Mouse (Mus musculus) forebrain, embryonic 13.5 days (tissue): ENCODE data around the gene Vps54. TPM values are rescaled to one million over a fixed set of nuclear protein-coding genes. Genes with fewer than 3 reads are reported as not detected.

Source experiments
- ATAC-seq: fragments of 200-750 bp; cut with Nextera tagmentation; 2 replicates; pipeline ENCODE4 v1.8.0; 2017
- H3K27ac ChIP-seq: fragments of 300-500 bp; sonication (generic); 2 replicates; pipeline ENCODE4 v1.5.1; 2015; ENCODE audit warnings: inconsistent platforms, mild to moderate bottlenecking, moderate library complexity
- H3K27me3 ChIP-seq: fragments of 300-500 bp; sonication (generic); 2 replicates; pipeline ENCODE4 v1.6.1; 2015; ENCODE audit warnings: mild to moderate bottlenecking, inconsistent platforms
- H3K36me3 ChIP-seq: fragments of 300-500 bp; sonication (generic); 2 replicates; pipeline ENCODE4 v1.6.1; 2015; ENCODE audit warnings: mild to moderate bottlenecking, inconsistent platforms; ENCODE audit not compliant: poor library complexity, severe bottlenecking
- H3K4me1 ChIP-seq: fragments of 300-500 bp; sonication (generic); 2 replicates; pipeline ENCODE4 v1.6.1; 2015; ENCODE audit warnings: inconsistent platforms
- H3K4me2 ChIP-seq: fragments of 300-500 bp; sonication (generic); 2 replicates; pipeline ENCODE4 v1.6.1; 2015; ENCODE audit warnings: inconsistent platforms, mild to moderate bottlenecking, moderate library complexity
- H3K4me3 ChIP-seq: fragments of 300-500 bp; sonication (generic); 2 replicates; pipeline ENCODE4 v1.5.1; 2015; ENCODE audit warnings: mild to moderate bottlenecking, inconsistent platforms
- H3K9ac ChIP-seq: fragments of 300-500 bp; sonication (generic); 2 replicates; pipeline ENCODE4 v1.6.1; 2015; ENCODE audit warnings: mild to moderate bottlenecking, inconsistent platforms
- H3K9me3 ChIP-seq: fragments of 300-500 bp; sonication (generic); replicated peaks from 2 replicates; pipeline ENCODE4 v1.6.1; 2016; ENCODE audit warnings: inconsistent platforms
- WGBS: fragments of 180-500 bp; shearing (Covaris S2); methylation state at CpG from one replicate; pipeline ENCODE4 v1.1.7; 2015; 5-methylcytosine and 5-hydroxymethylcytosine counted together
- polyA plus RNA-seq: library from polyadenylated mRNA; unstranded; fragments of >200 nt; fragmentation: Nextera tagmentation; extraction: Ambion mirVana; gene quantifications from 2 replicates; pipeline ENCODE4 v1.2.1, GENCODE M21; 2015

The Vps54 gene
- polyA plus RNA-seq, 1 experiment from 2014 or later: 9.4 TPM

DNA sequence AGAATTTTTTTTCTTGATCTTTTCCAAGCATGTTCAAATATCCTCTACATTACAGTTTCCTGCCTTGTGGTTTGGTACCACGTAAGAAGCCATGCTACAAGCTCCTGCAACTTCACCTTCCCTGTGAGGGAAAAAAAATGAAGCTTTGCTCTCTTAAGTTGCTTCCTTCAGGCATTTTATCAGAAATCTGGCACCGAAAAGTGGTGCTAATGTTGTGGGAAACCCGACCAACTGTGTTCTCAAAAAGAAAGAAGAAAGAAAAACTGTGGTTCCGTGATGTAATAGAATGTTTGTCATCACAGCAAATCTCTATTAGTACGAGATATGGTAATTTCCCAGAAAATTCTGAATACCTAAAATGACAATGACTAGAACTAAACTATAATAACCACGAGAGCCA, 15.0 kb upstream of the Vps54 start:
- H3K27ac ChIP-seq: no peak overlapping the region
- H3K4me2 ChIP-seq: no peak overlapping the region
- H3K36me3 ChIP-seq: no peaks in the 10 kb centered on the region
- no peak overlapping the region for H3K9ac ChIP-seq
- H3K9me3 ChIP-seq: no peaks in the 10 kb centered on the region
- H3K4me1 ChIP-seq: no peaks in the 10 kb centered on the region
- WGBS: 86% methylated on average over 6 of the region's 6 CpGs
- no peak overlapping the region for H3K4me3 ChIP-seq
- no peaks in the 10 kb centered on the region for H3K27me3 ChIP-seq
- ATAC-seq: no peak

DNA sequence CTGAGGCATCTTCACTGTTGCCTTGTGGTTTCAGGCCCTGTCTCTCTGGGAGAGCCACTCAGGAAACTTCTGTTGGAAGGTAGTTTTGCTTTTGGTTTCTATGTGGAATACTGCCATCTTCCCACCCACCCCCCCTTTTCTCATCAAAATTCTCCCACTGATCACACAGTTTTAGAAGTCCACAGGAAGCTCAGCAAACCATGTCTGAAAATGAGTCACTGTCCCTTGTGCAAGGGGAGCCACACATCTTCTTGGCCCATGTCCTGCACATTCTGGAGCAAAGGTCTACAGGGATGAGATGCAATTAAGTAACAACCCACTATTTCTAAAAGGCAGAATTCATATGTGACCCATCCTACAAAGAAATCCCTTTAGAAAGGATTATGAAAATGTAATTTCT, 14.6 kb upstream of the Vps54 start:
- Histone ChIP-seq H3K4me3 (no peak overlapping the region), H3K9me3 (no peaks in the 10 kb centered on the region), H3K27me3 (no peaks in the 10 kb centered on the region), H3K9ac (no peak overlapping the region), H3K4me2 (no peak overlapping the region), H3K27ac (no peak overlapping the region), H3K4me1 (no peaks in the 10 kb centered on the region), H3K36me3 (no peaks in the 10 kb centered on the region)
- ATAC-seq: no peak

DNA sequence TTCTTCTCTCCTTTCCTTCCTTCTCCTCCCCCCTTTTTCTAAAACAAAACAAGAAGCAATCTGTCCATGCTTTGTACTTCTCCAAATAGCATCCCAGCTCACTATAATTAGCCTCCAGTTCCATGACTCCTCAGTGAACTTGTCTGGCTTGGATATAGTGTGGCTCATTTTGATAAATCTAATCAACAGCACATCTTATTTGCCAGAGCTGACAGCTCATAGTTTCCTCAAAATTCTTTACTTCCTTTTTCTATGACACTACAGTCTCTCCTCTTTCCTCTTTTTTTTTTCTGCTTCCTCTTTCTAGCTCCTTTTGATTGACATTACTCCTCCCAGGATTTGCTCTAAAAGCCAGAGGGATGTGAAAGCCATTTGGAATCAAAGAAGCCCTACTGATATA, 14.1 kb upstream of the Vps54 start:
- no peak overlapping the region for H3K4me3 ChIP-seq
- H3K4me1 ChIP-seq: no peaks in the 10 kb centered on the region
- H3K36me3 ChIP-seq: no peaks in the 10 kb centered on the region
- no peak overlapping the region for H3K27ac ChIP-seq
- H3K9me3 ChIP-seq: no peaks in the 10 kb centered on the region
- no peak for ATAC-seq
- H3K27me3 ChIP-seq: no peaks in the 10 kb centered on the region
- H3K9ac ChIP-seq: no peak overlapping the region
- no peak overlapping the region for H3K4me2 ChIP-seq

DNA sequence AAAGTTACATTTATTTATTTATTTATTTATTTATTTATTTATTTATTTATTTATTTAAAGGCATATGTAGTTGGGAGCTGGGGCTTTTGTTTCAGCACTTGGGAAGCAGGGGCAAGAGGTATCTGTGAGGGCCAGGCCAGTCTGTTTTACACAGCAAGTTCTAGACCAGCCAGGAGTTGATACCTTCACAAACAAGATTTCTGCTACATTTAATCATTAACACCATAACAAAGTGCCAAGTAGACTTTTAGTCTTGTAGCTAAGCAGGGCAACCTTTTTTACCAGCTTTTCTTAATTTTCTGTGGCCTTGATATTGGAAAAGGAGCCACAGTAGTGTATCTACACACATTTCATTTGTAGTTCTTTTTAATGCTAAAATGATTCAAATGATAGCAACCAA, 3.7 kb upstream of the Vps54 start:
- ATAC-seq: no peak
- no peak overlapping the region for H3K9ac ChIP-seq
- no peak overlapping the region for H3K4me3 ChIP-seq
- no peaks in the 10 kb centered on the region for H3K27me3 ChIP-seq
- H3K27ac ChIP-seq: no peak overlapping the region
- peaks cover 9% of the 10 kb centered on the region for H3K4me1 ChIP-seq
- no peaks in the 10 kb centered on the region for H3K36me3 ChIP-seq
- H3K4me2 ChIP-seq: no peak overlapping the region
- H3K9me3 ChIP-seq: no peaks in the 10 kb centered on the region

DNA sequence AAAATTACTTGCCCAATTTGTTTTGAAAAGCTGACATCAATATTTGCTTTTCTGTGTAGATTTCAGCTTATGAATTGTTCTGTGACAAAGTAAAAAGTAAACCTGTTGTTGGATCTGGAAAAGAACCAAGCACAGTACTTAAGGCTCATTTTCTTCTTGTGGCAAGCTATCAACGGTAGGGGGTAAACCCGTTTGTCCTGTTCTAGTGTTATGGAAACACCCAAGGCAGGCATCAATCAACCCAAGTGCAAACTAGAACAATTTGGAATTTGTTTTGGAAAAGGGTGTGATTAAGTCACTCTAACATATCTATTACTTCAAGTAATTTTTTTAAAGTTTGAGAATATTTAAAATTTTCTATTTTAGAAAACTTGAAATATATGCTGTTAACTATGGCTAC, 3.3 kb upstream of the Vps54 start:
- Histone ChIP-seq H3K27me3 (no peaks in the 10 kb centered on the region), H3K4me2 (no peak overlapping the region), H3K9ac (no peak overlapping the region), H3K4me1 (peaks cover 12% of the 10 kb centered on the region), H3K36me3 (no peaks in the 10 kb centered on the region), H3K4me3 (no peak overlapping the region), H3K9me3 (no peaks in the 10 kb centered on the region), H3K27ac (no peak overlapping the region)
- 59% methylated on average over 2 of the region's 2 CpGs for WGBS
- no peak for ATAC-seq

DNA sequence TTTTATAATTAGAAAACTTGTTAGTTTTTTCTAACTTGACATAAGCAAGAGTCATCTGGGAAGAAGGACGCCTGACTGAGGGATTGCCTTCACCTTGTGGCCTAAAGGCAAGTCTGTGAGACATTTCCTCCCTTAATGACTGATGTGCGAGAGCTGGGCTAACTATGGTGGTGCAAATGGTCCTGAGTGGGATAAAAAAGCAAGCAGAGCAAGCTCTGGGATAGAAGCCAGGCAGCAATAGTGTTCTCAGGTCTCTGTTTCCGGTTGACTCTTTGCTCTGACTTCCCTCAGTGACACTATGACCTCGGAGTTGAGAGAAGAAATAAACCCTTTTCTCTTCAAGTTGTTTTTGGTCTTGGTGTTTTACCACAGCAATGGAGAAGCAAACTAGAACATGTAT, 2.1 kb upstream of the Vps54 start:
- Histone ChIP-seq H3K4me3 (no peak overlapping the region), H3K36me3 (no peaks in the 10 kb centered on the region), H3K9ac (no peak overlapping the region), H3K4me1 (peaks cover 17% of the 10 kb centered on the region), H3K9me3 (no peaks in the 10 kb centered on the region), H3K27ac (no peak overlapping the region), H3K4me2 (no peak overlapping the region), H3K27me3 (no peaks in the 10 kb centered on the region)
- 88% methylated on average over 4 of the region's 4 CpGs for WGBS
- no peak for ATAC-seq

DNA sequence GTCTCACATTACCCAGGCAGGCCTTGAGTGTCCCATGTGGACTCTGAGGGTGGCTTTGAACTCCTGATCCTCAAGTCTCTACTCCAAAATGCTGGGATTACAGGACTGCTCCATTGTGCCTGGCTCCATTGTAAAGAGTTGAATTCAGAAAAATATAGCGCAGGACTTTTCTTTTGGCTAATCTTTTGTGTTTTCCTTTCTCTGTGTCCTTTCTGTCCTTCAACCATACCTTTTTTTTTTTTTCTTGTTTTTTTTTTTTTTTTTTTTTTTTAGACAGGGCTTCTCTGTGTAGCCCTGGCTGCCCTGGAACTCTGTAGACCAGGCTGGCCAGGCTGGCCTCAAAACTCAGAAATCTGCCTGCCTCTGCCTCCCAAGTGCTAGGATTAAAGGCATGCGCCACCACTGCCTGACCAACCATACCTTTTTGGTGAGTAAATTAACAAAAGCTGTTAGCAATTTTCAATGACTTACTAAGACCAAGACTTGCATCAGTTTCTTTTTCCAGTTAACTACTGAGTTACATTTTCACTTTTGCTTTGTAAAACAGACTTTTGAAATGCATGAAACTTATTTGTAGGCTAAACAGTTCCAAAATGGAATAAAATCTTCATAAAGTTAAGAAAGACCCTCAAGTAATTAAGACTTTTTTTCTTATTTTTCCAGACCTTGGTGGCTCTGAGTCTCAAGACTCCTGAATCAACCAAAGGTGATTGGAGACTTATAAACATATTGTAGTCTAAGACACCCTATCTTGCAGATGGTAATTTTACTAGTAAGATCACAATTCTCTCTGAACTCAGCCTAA, 1.4 kb upstream of the Vps54 start:
- H3K4me1 ChIP-seq: peaks cover 17% of the 10 kb centered on the region
- H3K4me2 ChIP-seq: peak overlapping the region; percentile 66
- no peak for ATAC-seq
- H3K36me3 ChIP-seq: no peaks in the 10 kb centered on the region
- H3K9me3 ChIP-seq: no peaks in the 10 kb centered on the region
- H3K27me3 ChIP-seq: no peaks in the 10 kb centered on the region
- 95% methylated on average over 2 of the region's 2 CpGs for WGBS
- H3K27ac ChIP-seq: no peak overlapping the region
- H3K9ac ChIP-seq: no peak overlapping the region
- H3K4me3 ChIP-seq: no peak overlapping the region

DNA sequence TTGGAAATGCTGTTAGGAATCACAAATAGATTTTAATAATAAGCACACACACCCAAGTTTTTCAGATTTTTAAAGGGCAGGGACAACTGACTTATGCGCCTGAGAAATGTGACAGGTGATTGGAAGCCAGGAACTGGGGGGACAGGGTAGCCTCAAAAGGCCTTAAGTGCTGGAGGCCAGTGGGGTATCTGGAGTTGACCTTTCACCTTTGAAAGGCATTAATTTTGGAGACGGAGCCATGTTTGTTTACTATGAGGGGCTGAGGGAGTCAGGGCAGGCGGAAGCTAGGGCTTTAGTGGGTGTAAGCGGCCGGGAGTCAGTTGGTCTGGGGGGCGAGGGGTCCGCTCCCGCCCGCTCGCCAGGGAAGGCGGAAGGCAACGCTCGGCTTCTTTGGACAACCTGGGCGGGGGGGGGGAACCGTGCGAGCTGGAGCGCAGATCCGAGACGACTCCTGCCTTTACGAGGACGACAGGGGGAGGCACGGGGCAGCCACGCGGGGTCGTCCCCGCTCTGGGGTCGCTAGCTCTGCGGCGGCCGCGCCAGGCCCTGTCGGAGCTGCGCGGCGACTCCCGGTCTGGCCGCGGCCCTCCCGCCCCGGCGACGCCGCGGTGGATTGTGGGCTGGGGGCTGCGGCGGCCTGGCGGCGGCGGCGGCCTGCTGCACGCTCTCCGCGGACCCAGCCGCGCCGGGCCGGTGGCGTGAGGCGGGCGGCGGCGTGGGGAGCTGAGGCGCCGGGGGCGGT, 631 bp upstream of the Vps54 start:
- peak; percentile 94 for ATAC-seq
- Histone ChIP-seq H3K27ac (peak overlapping the region; percentile 97), H3K4me2 (peak overlapping the region; percentile 66), H3K9me3 (no peaks in the 10 kb centered on the region), H3K9ac (peak overlapping the region; percentile 99), H3K4me3 (peak overlapping the region; percentile 91), H3K36me3 (no peaks in the 10 kb centered on the region), H3K4me1 (peaks cover 17% of the 10 kb centered on the region), H3K27me3 (no peaks in the 10 kb centered on the region)
- WGBS: 1% methylated on average over 22 of the region's 65 CpGs

DNA sequence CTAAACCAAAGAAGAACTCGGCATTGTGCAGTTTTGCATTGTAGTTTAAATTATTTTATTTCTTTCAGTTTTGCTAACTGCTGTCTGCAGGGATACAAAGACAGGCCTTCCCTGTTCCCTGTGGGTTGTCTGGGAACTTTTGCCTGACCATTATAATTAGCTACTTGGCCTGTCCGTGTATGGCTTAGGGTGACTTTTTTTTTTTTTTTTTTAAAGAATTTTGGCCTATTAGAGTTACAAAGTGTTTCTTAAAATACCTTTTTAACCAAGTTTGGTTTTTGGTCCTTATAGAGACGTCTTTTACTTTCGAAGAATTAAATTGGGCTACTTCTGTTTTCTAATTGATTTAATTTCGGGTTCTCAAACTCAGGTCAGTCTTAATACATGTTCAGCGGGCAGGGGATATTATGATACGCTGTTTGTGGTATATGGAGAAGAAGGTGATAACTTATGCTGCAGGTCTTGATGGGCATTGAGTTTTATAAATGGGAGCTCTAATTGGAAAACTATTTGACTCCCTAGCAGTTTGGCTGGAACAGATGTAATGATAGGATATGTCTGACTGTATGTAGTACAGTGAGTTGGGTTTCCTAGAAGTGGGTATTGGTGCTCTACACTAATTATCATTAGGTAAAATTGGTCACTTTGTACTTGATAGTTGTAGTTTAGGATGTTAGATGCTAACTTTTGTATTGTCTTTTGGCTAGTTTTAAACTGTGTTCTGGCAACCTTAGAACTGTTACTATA, 855 bp downstream of the Vps54 start:
- Histone ChIP-seq H3K9ac (peak overlapping the region; percentile 99), H3K36me3 (no peaks in the 10 kb centered on the region), H3K27me3 (no peaks in the 10 kb centered on the region), H3K4me2 (peak overlapping the region; percentile 66), H3K9me3 (no peaks in the 10 kb centered on the region), H3K4me3 (peak overlapping the region; percentile 91), H3K4me1 (peaks cover 17% of the 10 kb centered on the region), H3K27ac (peak overlapping the region; percentile 97)
- whole genome bisulfite sequencing: 17% methylated on average over 7 of the region's 7 CpGs
- peak; percentile 12; the same call in 1 of the 2 replicates for ATAC-seq

DNA sequence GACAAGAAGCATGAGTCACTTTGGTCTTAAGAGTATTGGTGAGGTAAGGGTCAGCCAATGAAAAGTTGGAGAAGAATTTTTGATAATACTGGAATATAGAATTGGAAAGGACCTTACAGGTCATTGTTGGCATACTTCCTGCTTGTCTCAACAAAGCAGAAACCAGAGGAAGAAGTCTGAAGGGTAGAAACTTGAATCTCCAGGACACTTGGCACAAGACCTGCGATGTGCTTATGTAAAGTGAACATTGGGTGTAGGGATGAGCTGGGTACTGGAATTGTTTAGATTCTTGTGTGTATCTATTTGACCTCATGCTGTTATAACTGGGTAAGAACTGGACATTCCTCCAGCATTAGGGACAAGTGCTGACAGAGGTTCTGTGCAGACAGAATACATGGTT, 2.3 kb downstream of the Vps54 start:
- no peak overlapping the region for H3K27ac ChIP-seq
- ATAC-seq: no peak
- peaks cover 17% of the 10 kb centered on the region for H3K4me1 ChIP-seq
- WGBS: 83% methylated on average over 1 of the region's 1 CpGs
- no peak overlapping the region for H3K4me3 ChIP-seq
- H3K36me3 ChIP-seq: no peaks in the 10 kb centered on the region
- no peaks in the 10 kb centered on the region for H3K27me3 ChIP-seq
- H3K4me2 ChIP-seq: no peak overlapping the region
- no peaks in the 10 kb centered on the region for H3K9me3 ChIP-seq
- no peak overlapping the region for H3K9ac ChIP-seq

DNA sequence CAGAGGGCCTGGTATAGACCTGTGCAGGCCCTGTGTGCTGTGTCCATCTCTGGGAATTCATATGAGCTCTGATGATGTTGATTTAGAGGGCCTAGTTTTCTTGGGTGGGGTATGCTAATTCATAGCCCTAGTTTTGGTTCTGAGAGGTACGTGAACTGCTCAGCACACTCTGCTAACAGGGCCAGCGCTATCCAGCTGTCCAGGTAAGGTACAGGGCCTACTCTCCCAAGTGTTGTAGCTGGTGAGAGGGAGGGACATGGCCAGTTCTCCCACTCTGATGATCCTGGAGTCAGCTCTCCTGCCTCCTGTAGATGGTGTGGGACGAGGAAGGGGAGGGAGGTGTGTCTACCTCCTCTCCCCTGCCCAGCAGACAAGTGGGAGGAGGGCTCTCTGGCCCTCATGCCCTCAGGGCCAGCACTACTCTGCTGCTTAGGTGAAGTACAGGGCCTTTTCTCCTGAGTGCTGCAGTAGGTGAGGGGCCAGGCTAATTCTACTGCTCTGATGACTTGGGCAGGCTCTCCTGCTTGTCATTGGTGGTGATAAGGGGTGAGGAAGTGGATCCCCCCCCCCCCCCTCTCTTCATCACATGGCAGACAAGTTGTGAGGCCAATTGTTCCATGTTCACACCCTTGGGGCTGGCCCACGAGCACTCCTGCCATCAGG, 8.3 kb downstream of the Vps54 start:
- H3K36me3 ChIP-seq: 0 out of 2 replicates have a peak, but pooled peaks cover 5% of the 10 kb centered on the region
- H3K4me2 ChIP-seq: no peak overlapping the region
- H3K27ac ChIP-seq: no peak overlapping the region
- WGBS: 85% methylated on average over 4 of the region's 4 CpGs
- no peaks in the 10 kb centered on the region for H3K4me1 ChIP-seq
- no peaks in the 10 kb centered on the region for H3K27me3 ChIP-seq
- no peak overlapping the region for H3K4me3 ChIP-seq
- no peak overlapping the region for H3K9ac ChIP-seq
- ATAC-seq: no peak
- peaks cover 3% of the 10 kb centered on the region; the same call in 1 of the 2 replicates for H3K9me3 ChIP-seq

DNA sequence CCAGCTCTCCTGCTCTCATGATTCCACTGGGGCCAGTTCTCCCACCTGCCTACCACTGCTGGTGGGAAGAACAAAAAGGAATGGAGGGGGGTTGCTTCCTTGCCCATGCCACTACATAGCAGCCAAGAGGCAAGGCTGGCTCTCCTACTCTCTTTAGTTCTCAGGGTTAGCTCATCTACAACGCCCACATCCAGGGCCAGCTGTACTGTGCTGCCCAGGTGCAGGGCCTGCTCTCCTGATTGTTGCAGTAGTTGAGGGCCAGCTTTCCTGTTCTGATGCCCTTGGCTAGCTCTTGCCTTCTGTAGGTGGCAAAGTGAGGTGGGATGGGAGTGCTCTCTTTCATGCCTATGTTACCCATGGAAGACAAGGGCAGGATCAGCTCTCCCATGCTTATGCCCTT, 8.9 kb downstream of the Vps54 start:
- 85% methylated on average over 1 of the region's 1 CpGs for WGBS
- H3K27ac ChIP-seq: no peak overlapping the region
- ATAC-seq: no peak

More for the DNA sequence above, 8.9 kb downstream of the Vps54 start:
- H3K36me3 ChIP-seq: 0 out of 2 replicates have a peak, but pooled peaks cover 5% of the 10 kb centered on the region
- no peak overlapping the region for H3K4me3 ChIP-seq
- H3K4me1 ChIP-seq: no peaks in the 10 kb centered on the region
- no peak overlapping the region for H3K9ac ChIP-seq
- H3K27me3 ChIP-seq: no peaks in the 10 kb centered on the region
- no peak overlapping the region for H3K4me2 ChIP-seq
- peaks cover 3% of the 10 kb centered on the region; the same call in 1 of the 2 replicates for H3K9me3 ChIP-seq
